Mouse (Mus musculus): Measurements from ENCODE around the gene Acp6. TPM values are rescaled to one million over a fixed set of nuclear protein-coding genes. Genes with fewer than 3 reads are reported as not detected.

Acp6 gene
- polyA plus RNA-seq, 1 experiment from 2014 or later, result 53.7 TPM

- Histone ChIP-seq H3K36me3 (peaks cover 21% of the 10 kb centered on the region; the same call in 1 of the 2 replicates), H3K4me3 (replicated peaks) (no peak overlapping the region), H3K9me3 (replicated peaks) (no peaks in the 10 kb centered on the region), H3K4me2 (no peak overlapping the region), H3K27ac (no peak overlapping the region), H3K4me1 (peaks cover 12% of the 10 kb centered on the region; the same call in 1 of the 2 replicates), H3K27me3 (no peaks in the 10 kb centered on the region), H3K9ac (no peak overlapping the region)
- WGBS, result 11% methylated on average over 4 of the region's 4 CpGs
- no peak for ATAC-seq (replicated peaks; ENCODE audit: low FRiP score)
Observed at GRCm38 (mm10) chr3:97199261-97199660, 40.7 kb downstream of the Acp6 start.

- 49% methylated on average over 5 of the region's 5 CpGs for WGBS
- peak; percentile 29 for ATAC-seq (replicated peaks; ENCODE audit: low FRiP score)
- H3K4me2 ChIP-seq, result no peak overlapping the region
Observed at GRCm38 (mm10) chr3:97201943-97202342, 43.4 kb downstream of the Acp6 start.

GRCm38 (mm10) chr3:97203880-97204279, 45.3 kb downstream of the Acp6 start:
- WGBS, result 62% methylated on average over 14 of the region's 14 CpGs
- Histone ChIP-seq H3K4me3 (replicated peaks) (no peak overlapping the region), H3K4me2 (no peak overlapping the region), H3K36me3 (peaks cover 67% of the 10 kb centered on the region), H3K9me3 (replicated peaks) (no peaks in the 10 kb centered on the region), H3K27ac (no peak overlapping the region), H3K9ac (no peak overlapping the region), H3K4me1 (peaks cover 12% of the 10 kb centered on the region; the same call in 1 of the 2 replicates), H3K27me3 (no peaks in the 10 kb centered on the region)
- no peak for ATAC-seq (replicated peaks; ENCODE audit: low FRiP score)

More at GRCm38 (mm10) chr3:97201943-97202342, 43.4 kb downstream of the Acp6 start:
- Histone ChIP-seq H3K27me3 (no peaks in the 10 kb centered on the region), H3K9me3 (replicated peaks) (no peaks in the 10 kb centered on the region), H3K9ac (no peak overlapping the region), H3K36me3 (peaks cover 47% of the 10 kb centered on the region), H3K27ac (0 out of 2 replicates have a peak overlapping the region, but pooled peaks have one; percentile 9), H3K4me1 (peaks cover 12% of the 10 kb centered on the region; the same call in 1 of the 2 replicates), H3K4me3 (replicated peaks) (no peak overlapping the region)

GRCm38 (mm10) chr3:97206521-97206920, 47.9 kb downstream of the Acp6 start:
- H3K27ac ChIP-seq, result no peak overlapping the region
- H3K4me2 ChIP-seq, result no peak overlapping the region
- WGBS, result 73% methylated on average over 3 of the region's 3 CpGs
- 0 out of 2 replicates have a peak, but pooled peaks cover 7% of the 10 kb centered on the region for H3K4me1 ChIP-seq
- H3K36me3 ChIP-seq, result peaks cover 93% of the 10 kb centered on the region
- H3K9ac ChIP-seq, result no peak overlapping the region
- H3K27me3 ChIP-seq, result no peaks in the 10 kb centered on the region
- no peak overlapping the region for H3K4me3 ChIP-seq (replicated peaks)
- H3K9me3 ChIP-seq (replicated peaks), result no peaks in the 10 kb centered on the region
- no peak for ATAC-seq (replicated peaks; ENCODE audit: low FRiP score)

- Histone ChIP-seq H3K9me3 (replicated peaks) (no peaks in the 10 kb centered on the region), H3K27me3 (no peaks in the 10 kb centered on the region), H3K27ac (no peak overlapping the region), H3K9ac (no peak overlapping the region), H3K4me3 (replicated peaks) (no peak overlapping the region), H3K4me2 (no peak overlapping the region), H3K36me3 (peaks cover 99% of the 10 kb centered on the region), H3K4me1 (0 out of 2 replicates have a peak, but pooled peaks cover 5% of the 10 kb centered on the region)
- 88% methylated on average over 9 of the region's 9 CpGs for WGBS
- ATAC-seq (replicated peaks; ENCODE audit: low FRiP score), result no peak
Observed at GRCm38 (mm10) chr3:97209351-97209750, 50.8 kb downstream of the Acp6 start.

GRCm38 (mm10) chr3:97211177-97211576, 52.6 kb downstream of the Acp6 start:
- H3K4me3 ChIP-seq (replicated peaks), result no peak overlapping the region
- 0 out of 2 replicates have a peak, but pooled peaks cover 5% of the 10 kb centered on the region for H3K4me1 ChIP-seq
- WGBS, result 74% methylated on average over 5 of the region's 5 CpGs
- no peaks in the 10 kb centered on the region for H3K27me3 ChIP-seq
- no peak overlapping the region for H3K4me2 ChIP-seq
- no peak for ATAC-seq (replicated peaks; ENCODE audit: low FRiP score)
- no peak overlapping the region for H3K27ac ChIP-seq
- H3K36me3 ChIP-seq, result peaks cover 99% of the 10 kb centered on the region
- no peaks in the 10 kb centered on the region for H3K9me3 ChIP-seq (replicated peaks)
- no peak overlapping the region for H3K9ac ChIP-seq

GRCm38 (mm10) chr3:97213871-97214270, 55.3 kb downstream of the Acp6 start:
- WGBS, result 87% methylated on average over 10 of the region's 10 CpGs
- no peaks in the 10 kb centered on the region for H3K27me3 ChIP-seq
- ATAC-seq (replicated peaks; ENCODE audit: low FRiP score), result no peak
- no peak overlapping the region for H3K4me2 ChIP-seq
- H3K4me1 ChIP-seq, result 0 out of 2 replicates have a peak, but pooled peaks cover 5% of the 10 kb centered on the region
- no peak overlapping the region for H3K27ac ChIP-seq
- H3K9ac ChIP-seq, result no peak overlapping the region
- H3K9me3 ChIP-seq (replicated peaks), result no peaks in the 10 kb centered on the region
- no peak overlapping the region for H3K4me3 ChIP-seq (replicated peaks)
- H3K36me3 ChIP-seq, result peaks cover 90% of the 10 kb centered on the region

GRCm38 (mm10) chr3:97214439-97214838, 55.9 kb downstream of the Acp6 start:
- WGBS, result 81% methylated on average over 1 of the region's 1 CpGs
- Histone ChIP-seq H3K4me3 (replicated peaks) (no peak overlapping the region), H3K27ac (no peak overlapping the region), H3K36me3 (peaks cover 90% of the 10 kb centered on the region), H3K27me3 (no peaks in the 10 kb centered on the region), H3K4me1 (0 out of 2 replicates have a peak, but pooled peaks cover 1% of the 10 kb centered on the region), H3K9ac (no peak overlapping the region), H3K9me3 (replicated peaks) (no peaks in the 10 kb centered on the region), H3K4me2 (no peak overlapping the region)
- no peak for ATAC-seq (replicated peaks; ENCODE audit: low FRiP score)

GRCm38 (mm10) chr3:97215526-97215925, 56.9 kb downstream of the Acp6 start:
- 33% methylated on average over 3 of the region's 3 CpGs for WGBS
- Histone ChIP-seq H3K9me3 (replicated peaks) (no peaks in the 10 kb centered on the region), H3K27me3 (no peaks in the 10 kb centered on the region), H3K9ac (no peak overlapping the region), H3K4me1 (0 out of 2 replicates have a peak, but pooled peaks cover 5% of the 10 kb centered on the region), H3K27ac (no peak overlapping the region), H3K4me2 (no peak overlapping the region), H3K4me3 (replicated peaks) (no peak overlapping the region), H3K36me3 (peaks cover 90% of the 10 kb centered on the region)
- ATAC-seq (replicated peaks; ENCODE audit: low FRiP score), result no peak

GRCm38 (mm10) chr3:97223261-97223660, 64.7 kb downstream of the Acp6 start:
- Histone ChIP-seq H3K4me2 (no peak overlapping the region), H3K9me3 (replicated peaks) (no peaks in the 10 kb centered on the region), H3K4me3 (replicated peaks) (no peak overlapping the region), H3K9ac (no peak overlapping the region), H3K27ac (no peak overlapping the region), H3K4me1 (peaks cover 24% of the 10 kb centered on the region), H3K27me3 (no peaks in the 10 kb centered on the region), H3K36me3 (peaks cover 55% of the 10 kb centered on the region)
- WGBS, result 90% methylated on average over 9 of the region's 9 CpGs
- ATAC-seq (replicated peaks; ENCODE audit: low FRiP score), result no peak

GRCm38 (mm10) chr3:97225231-97225630, 66.7 kb downstream of the Acp6 start:
- Histone ChIP-seq H3K27ac (peak overlapping the region; percentile 45; the same call in 1 of the 2 replicates), H3K4me2 (0 out of 2 replicates have a peak overlapping the region, but pooled peaks have one; percentile 85)
- WGBS, result 72% methylated on average over 5 of the region's 5 CpGs

GRCm38 (mm10) chr3:97226719-97227118, 68.1 kb downstream of the Acp6 start:
- H3K4me3 ChIP-seq (replicated peaks), result peak overlapping the region; percentile 87
- peaks cover 27% of the 10 kb centered on the region for H3K4me1 ChIP-seq
- peak; percentile 20 for ATAC-seq (replicated peaks; ENCODE audit: low FRiP score)
- under 1% methylated on average over 18 of the region's 18 CpGs for WGBS
- peak overlapping the region; percentile 85 for H3K9ac ChIP-seq
- H3K27ac ChIP-seq, result peak overlapping the region; percentile 91
- no peaks in the 10 kb centered on the region for H3K9me3 ChIP-seq (replicated peaks)
- H3K4me2 ChIP-seq, result peak overlapping the region; percentile 85
- H3K36me3 ChIP-seq, result peaks cover 25% of the 10 kb centered on the region
- no peaks in the 10 kb centered on the region for H3K27me3 ChIP-seq

More at GRCm38 (mm10) chr3:97225231-97225630, 66.7 kb downstream of the Acp6 start:
- Histone ChIP-seq H3K27me3 (no peaks in the 10 kb centered on the region), H3K4me3 (replicated peaks) (no peak overlapping the region), H3K4me1 (peaks cover 30% of the 10 kb centered on the region), H3K36me3 (peaks cover 37% of the 10 kb centered on the region), H3K9ac (no peak overlapping the region), H3K9me3 (replicated peaks) (no peaks in the 10 kb centered on the region)
- ATAC-seq (replicated peaks; ENCODE audit: low FRiP score), result no peak
